8 mouse cellular contexts compared by ENCODE assay signal in genomic region chr13:100552009-100552368, GRCm38 (mm10). TPM values are rescaled to one million over a fixed set of nuclear protein-coding genes. Genes with fewer than 3 reads are reported as not detected.
DNase-seq lines count a peak whose midpoint lies in the region; ATAC-seq lines count a peak whose summit lies in the region.

No protein-coding gene starts in this region.

- peaks cover 54% of the 10 kb centered on the region for H3K27me3 ChIP-seq in megakaryocyte, embryonic 14.5 days (replicated peaks)
- H3K27me3 ChIP-seq in hindbrain, embryonic 11.5 days (ENCODE audit: control insufficient read depth, insufficient read depth, low read length): peaks cover 34% of the 10 kb centered on the region

- H3K9ac ChIP-seq in hindbrain, embryonic 11.5 days (ENCODE audit: low read depth, low read length): no peak overlapping the region; the same call in 1 of the 2 replicates

- H3K4me3 ChIP-seq in megakaryocyte, embryonic 14.5 days (replicated peaks): peak overlapping the region; percentile 93
- peak overlapping the region; percentile 55 for H3K4me3 ChIP-seq in hindbrain, embryonic 11.5 days (ENCODE audit: low read depth, low read length)

- H3K4me1 ChIP-seq in megakaryocyte, embryonic 14.5 days: peaks cover 22% of the 10 kb centered on the region
- H3K4me1 ChIP-seq in hindbrain, embryonic 11.5 days (replicated peaks; ENCODE audit: control insufficient read depth, insufficient read depth, low read length): peaks cover 8% of the 10 kb centered on the region; the same call in 1 of the 2 replicates

- no peak overlapping the region for H3K27ac ChIP-seq in hindbrain, embryonic 11.5 days (ENCODE audit: low read depth, low read length)

- no peak for ATAC-seq in megakaryocyte, adult 5-6 weeks (ENCODE audit: poor library complexity, severe bottlenecking)
- peak; percentile 19; the same call in 1 of the 2 replicates for ATAC-seq in hindbrain, embryonic 11.5 days (ENCODE audit: low FRiP score)

- peak; percentile 26 for DNase-seq in embryo, embryonic 10 days (ENCODE audit: low spot score)
- DNase-seq in embryo, embryonic 10.5 days (ENCODE audit: low spot score): no peak
- peak; percentile 48 for DNase-seq in hindbrain, embryonic 11.5 days (ENCODE audit: low spot score)
- peak; percentile 30 for DNase-seq in mesoderm, embryonic 11.5 days (ENCODE audit: low read depth, low spot score)
- no peak for DNase-seq in left cerebral cortex, adult 8-10 months (ENCODE audit: low spot score in 2 of 2)
- no peak for DNase-seq in adrenal gland, postnatal 25 days

- no peaks in the 10 kb centered on the region for H3K36me3 ChIP-seq in megakaryocyte, embryonic 14.5 days (replicated peaks; ENCODE audit: low read length)
- no peaks in the 10 kb centered on the region for H3K36me3 ChIP-seq in hindbrain, embryonic 11.5 days (ENCODE audit: control insufficient read depth, insufficient read depth, low read length)

- under 1% methylated on average over 35 of the region's 35 CpGs for WGBS in hindbrain, embryonic 11.5 days

- H3K9me3 ChIP-seq in megakaryocyte, embryonic 14.5 days: no peaks in the 10 kb centered on the region; the same call in 1 of the 2 replicates
- no peaks in the 10 kb centered on the region for H3K9me3 ChIP-seq in hindbrain, embryonic 11.5 days (ENCODE audit: control insufficient read depth, low read length)

- peak overlapping the region; percentile 99 for H3K4me2 ChIP-seq in hindbrain, embryonic 11.5 days (replicated peaks; ENCODE audit: low read depth, low read length)

RNA-seq across cellular contexts. Expression of gene Ocln, which starts 0.5 kb away (rescaled TPM):
- not detected in 2 replicates for polyA plus RNA-seq in megakaryocyte, embryonic 14.5 days (2012; ENCODE audit: insufficient read depth, low replicate concordance)
- not detected in 2 replicates for total RNA-seq in megakaryocyte, adult 5-6 weeks (2015)
- not detected in 2 replicates for total RNA-seq in megakaryocyte, adult 5-6 weeks (2017)
- 5.8 TPM in 2 replicates for polyA plus RNA-seq in hindbrain, embryonic 11.5 days (2014; fragmentation: Nextera tagmentation; extraction: Ambion mirVana)
- total RNA-seq in left cerebral cortex, adult 8-10 months (2022): 10 to 100 TPM in 1 of 4 experiments, 1 to 10 TPM in 3; 7.4 to 12.2 (median 8.2) TPM
- total RNA-seq in adrenal gland, postnatal 25 days (2021): 9.5 and 10.7 TPM in 2 replicates

RNA-seq across cellular contexts. Expression of gene Gtf2h2, which starts 59.6 kb away (rescaled TPM):
- 5.8 and 10.0 TPM in 2 replicates for polyA plus RNA-seq in megakaryocyte, embryonic 14.5 days (2012; ENCODE audit: insufficient read depth, low replicate concordance)
- total RNA-seq in megakaryocyte, adult 5-6 weeks (2015): 36.7 and 48.1 TPM in 2 replicates
- 43.0 and 43.7 TPM in 2 replicates for total RNA-seq in megakaryocyte, adult 5-6 weeks (2017)
- polyA plus RNA-seq in hindbrain, embryonic 11.5 days (2014; fragmentation: Nextera tagmentation; extraction: Ambion mirVana): 89.2 and 97.7 TPM in 2 replicates
- 10 to 100 TPM; 35.2 to 43.7 (median 40.5) TPM for total RNA-seq in left cerebral cortex, adult 8-10 months (2022)
- total RNA-seq in adrenal gland, postnatal 25 days (2021): 37.6 and 39.8 TPM in 2 replicates

Comparison
In these comparisons a context has a peak if more than half of its experiments do, and no peak if none do; other contexts are left out.
1. DNase-seq: peak in embryo, embryonic 10 days (single experiment), hindbrain, embryonic 11.5 days (single experiment) and mesoderm, embryonic 11.5 days (single experiment); none in embryo, embryonic 10.5 days (single experiment), left cerebral cortex, adult 8-10 months (0 of 2) and adrenal gland, postnatal 25 days (single experiment).
2. RNA of gene Ocln, which starts 0.5 kb away (total RNA-seq): 9.5 to 10.7 TPM in adrenal gland, postnatal 25 days and 7.4 to 12.2 TPM in left cerebral cortex, adult 8-10 months; not detected in megakaryocyte, adult 5-6 weeks; every median in the first group is over 4 times any median in the second.